Mouse (Mus musculus) embryonic facial prominence, embryonic 14.5 days (tissue): ENCODE data around the gene Actn4. TPM values are rescaled to one million over a fixed set of nuclear protein-coding genes. Genes with fewer than 3 reads are reported as not detected.

Experiments
- ATAC-seq: fragments of 200-750 bp; cut with Nextera tagmentation; 2 replicates; pipeline ENCODE4 v1.8.0; 2017; ENCODE audit warnings: low read depth, moderate number of reproducible peaks, moderate TSS enrichment
- DNase-seq: peaks from one replicate; pipeline ENCODE4 v3.0.0-alpha.2; 2015; ENCODE audit warnings: low spot score
- H3K27ac ChIP-seq: fragments of 300-500 bp; sonication (generic); replicated peaks from 2 replicates; pipeline ENCODE4 v1.5.1; 2014; ENCODE audit warnings: low read depth, mild to moderate bottlenecking, low read length, moderate library complexity
- H3K27me3 ChIP-seq: fragments of 300-500 bp; sonication (generic); replicated peaks from 2 replicates; pipeline ENCODE4 v1.6.1; 2014; ENCODE audit warnings: low read length; ENCODE audit not compliant: control insufficient read depth, insufficient read depth
- H3K36me3 ChIP-seq: fragments of 300-500 bp; sonication (generic); 2 replicates; pipeline ENCODE4 v1.6.1; 2014; ENCODE audit warnings: low read length, mixed read lengths; ENCODE audit not compliant: control insufficient read depth, insufficient read depth
- H3K4me1 ChIP-seq: fragments of 300-500 bp; sonication (generic); 2 replicates; pipeline ENCODE4 v1.6.1; 2014; ENCODE audit warnings: antibody characterized with exemption, low read length; ENCODE audit not compliant: control insufficient read depth, insufficient read depth
- H3K4me2 ChIP-seq: fragments of 300-500 bp; sonication (generic); 2 replicates; pipeline ENCODE4 v1.6.1; 2014; ENCODE audit warnings: low read depth, mild to moderate bottlenecking, low read length, moderate library complexity, mixed read lengths
- H3K4me3 ChIP-seq: fragments of 300-500 bp; sonication (generic); 2 replicates; pipeline ENCODE4 v1.5.1; 2014; ENCODE audit warnings: low read depth, mild to moderate bottlenecking, low read length
- H3K9ac ChIP-seq: fragments of 300-500 bp; sonication (generic); 2 replicates; pipeline ENCODE4 v1.6.1; 2014; ENCODE audit warnings: low read depth, mild to moderate bottlenecking, low read length, moderate library complexity, mixed read lengths
- H3K9me3 ChIP-seq: fragments of 300-500 bp; sonication (generic); 2 replicates; pipeline ENCODE4 v1.6.1; 2016; ENCODE audit warnings: low read length; ENCODE audit not compliant: control insufficient read depth
- WGBS: fragments of 180-500 bp; shearing (Covaris S2); extraction: QIAGEN DNeasy Blood & Tissue Kit; methylation state at CpG from one replicate; pipeline ENCODE4 v1.1.7; 2014; 5-methylcytosine and 5-hydroxymethylcytosine counted together
- polyA plus RNA-seq: library from polyadenylated mRNA; unstranded; fragments of >200 nt; fragmentation: Nextera tagmentation; extraction: Ambion mirVana; gene quantifications from 2 replicates; pipeline ENCODE4 v1.2.1, GENCODE M21; 2014

The Actn4 gene
- polyA plus RNA-seq, 1 experiment from 2014 or later, result 256 TPM

- Histone ChIP-seq H3K9ac (peak overlapping the region; percentile 32; the same call in 1 of the 2 replicates), H3K4me2 (no peak overlapping the region), H3K4me3 (no peak overlapping the region), H3K9me3 (no peaks in the 10 kb centered on the region), H3K27me3 (no peaks in the 10 kb centered on the region), H3K4me1 (peaks cover 86% of the 10 kb centered on the region), H3K27ac (peak overlapping the region; percentile 67; the same call in 1 of the 2 replicates), H3K36me3 (peaks cover 12% of the 10 kb centered on the region; the same call in 1 of the 2 replicates)
- ATAC-seq (no peak), DNase-seq (no peak)
- WGBS, result 72% methylated on average over 2 of the region's 2 CpGs
Observed at GRCm38 (mm10) chr7:28949298-28949697, 12.8 kb downstream of the Actn4 start.

GRCm38 (mm10) chr7:28948746-28949145, 13.4 kb downstream of the Actn4 start:
- H3K9ac ChIP-seq, result 0 out of 2 replicates have a peak overlapping the region, but pooled peaks have one; percentile 8
- WGBS, result 62% methylated on average over 7 of the region's 7 CpGs
- no peak overlapping the region for H3K4me2 ChIP-seq
- H3K36me3 ChIP-seq, result peaks cover 12% of the 10 kb centered on the region; the same call in 1 of the 2 replicates
- H3K27me3 ChIP-seq, result no peaks in the 10 kb centered on the region
- H3K27ac ChIP-seq, result peak overlapping the region; percentile 67
- peaks cover 86% of the 10 kb centered on the region for H3K4me1 ChIP-seq
- peak; percentile 50 for DNase-seq
- ATAC-seq, result no peak; the same call in 1 of the 2 replicates
- no peak overlapping the region for H3K4me3 ChIP-seq
- H3K9me3 ChIP-seq, result no peaks in the 10 kb centered on the region

GRCm38 (mm10) chr7:28946271-28946610, 15.9 kb downstream of the Actn4 start:
- no peak overlapping the region for H3K9ac ChIP-seq
- H3K4me2 ChIP-seq, result no peak overlapping the region
- H3K9me3 ChIP-seq, result no peaks in the 10 kb centered on the region
- H3K4me3 ChIP-seq, result no peak overlapping the region
- H3K36me3 ChIP-seq, result peaks cover 20% of the 10 kb centered on the region
- no peaks in the 10 kb centered on the region for H3K27me3 ChIP-seq
- ATAC-seq, result no peak
- 0% methylated on average over 1 of the region's 1 CpGs for WGBS
- DNase-seq, result no peak
- peaks cover 77% of the 10 kb centered on the region for H3K4me1 ChIP-seq
- H3K27ac ChIP-seq, result peak overlapping the region; percentile 86

GRCm38 (mm10) chr7:28945416-28946270, 16.5 kb downstream of the Actn4 start:
- H3K27me3 ChIP-seq, result no peaks in the 10 kb centered on the region
- peaks cover 71% of the 10 kb centered on the region for H3K4me1 ChIP-seq
- DNase-seq (peak; percentile 86), ATAC-seq (peak; percentile 72)
- H3K36me3 ChIP-seq, result peaks cover 19% of the 10 kb centered on the region
- WGBS, result 11% methylated on average over 10 of the region's 10 CpGs
- peak overlapping the region; percentile 8 for H3K4me2 ChIP-seq
- no peaks in the 10 kb centered on the region for H3K9me3 ChIP-seq
- peak overlapping the region; percentile 86 for H3K27ac ChIP-seq
- H3K9ac ChIP-seq, result peak overlapping the region; percentile 45; the same call in 1 of the 2 replicates
- no peak overlapping the region for H3K4me3 ChIP-seq

- H3K9ac ChIP-seq, result peak overlapping the region; percentile 45; the same call in 1 of the 2 replicates
- H3K4me2 ChIP-seq, result 0 out of 2 replicates have a peak overlapping the region, but pooled peaks have one; percentile 8
- H3K27me3 ChIP-seq, result no peaks in the 10 kb centered on the region
- H3K27ac ChIP-seq, result peak overlapping the region; percentile 86
- no peak for ATAC-seq
- H3K9me3 ChIP-seq, result no peaks in the 10 kb centered on the region
- peaks cover 72% of the 10 kb centered on the region for H3K4me1 ChIP-seq
- no peak for DNase-seq
- peaks cover 14% of the 10 kb centered on the region for H3K36me3 ChIP-seq
- WGBS, result 24% methylated on average over 6 of the region's 6 CpGs
- H3K4me3 ChIP-seq, result no peak overlapping the region
Observed at GRCm38 (mm10) chr7:28944756-28945415, 17.3 kb downstream of the Actn4 start.

GRCm38 (mm10) chr7:28943451-28944180, 18.5 kb downstream of the Actn4 start:
- H3K9ac ChIP-seq, result no peak overlapping the region; the same call in 1 of the 2 replicates
- ATAC-seq (peak; percentile 69), DNase-seq (peak; percentile 83)
- H3K27me3 ChIP-seq, result no peaks in the 10 kb centered on the region
- H3K4me3 ChIP-seq, result no peak overlapping the region
- 28% methylated on average over 5 of the region's 5 CpGs for WGBS
- H3K4me1 ChIP-seq, result peaks cover 70% of the 10 kb centered on the region
- peak overlapping the region; percentile 86 for H3K27ac ChIP-seq
- H3K36me3 ChIP-seq, result peaks cover 8% of the 10 kb centered on the region; the same call in 1 of the 2 replicates
- H3K9me3 ChIP-seq, result no peaks in the 10 kb centered on the region
- no peak overlapping the region for H3K4me2 ChIP-seq

GRCm38 (mm10) chr7:28941542-28941941, 20.6 kb downstream of the Actn4 start:
- H3K9ac ChIP-seq, result no peak overlapping the region
- no peak for ATAC-seq
- no peak overlapping the region for H3K4me3 ChIP-seq
- no peak overlapping the region for H3K4me2 ChIP-seq
- peaks cover 55% of the 10 kb centered on the region for H3K4me1 ChIP-seq
- 61% methylated on average over 4 of the region's 4 CpGs for WGBS
- H3K27me3 ChIP-seq, result no peaks in the 10 kb centered on the region
- H3K27ac ChIP-seq, result peak overlapping the region; percentile 70
- peaks cover 8% of the 10 kb centered on the region; the same call in 1 of the 2 replicates for H3K36me3 ChIP-seq
- H3K9me3 ChIP-seq, result no peaks in the 10 kb centered on the region
- DNase-seq, result no peak

GRCm38 (mm10) chr7:28941129-28941528, 21.0 kb downstream of the Actn4 start:
- no peak for ATAC-seq

More at GRCm38 (mm10) chr7:28941129-28941528, 21.0 kb downstream of the Actn4 start:
- no peak overlapping the region for H3K4me3 ChIP-seq
- H3K9me3 ChIP-seq, result no peaks in the 10 kb centered on the region
- peaks cover 51% of the 10 kb centered on the region for H3K4me1 ChIP-seq
- DNase-seq, result no peak
- H3K36me3 ChIP-seq, result peaks cover 11% of the 10 kb centered on the region; the same call in 1 of the 2 replicates
- peak overlapping the region; percentile 70; the same call in 1 of the 2 replicates for H3K27ac ChIP-seq
- 57% methylated on average over 4 of the region's 4 CpGs for WGBS
- no peak overlapping the region for H3K4me2 ChIP-seq
- no peak overlapping the region for H3K9ac ChIP-seq
- no peaks in the 10 kb centered on the region for H3K27me3 ChIP-seq
